Mouse (Mus musculus) kidney, embryonic 14.5 days (tissue): ENCODE results near the gene Mospd3. TPM values are rescaled to one million over a fixed set of nuclear protein-coding genes. Genes with fewer than 3 reads are reported as not detected.

ENCODE experiments used
- ATAC-seq: fragments of 200-750 bp; cut with Nextera tagmentation; 2 replicates; pipeline ENCODE4 v1.8.0; 2017; ENCODE audit warnings: moderate number of reproducible peaks, mild to moderate bottlenecking, moderate TSS enrichment, moderate library complexity; ENCODE audit not compliant: low FRiP score, low TSS enrichment
- H3K27ac ChIP-seq: fragments of 300-500 bp; sonication (generic); 2 replicates; pipeline ENCODE4 v1.5.1; 2014; ENCODE audit warnings: low read depth, mild to moderate bottlenecking, low read length, moderate library complexity, mixed read lengths
- H3K27me3 ChIP-seq: fragments of 300-500 bp; sonication (generic); 2 replicates; pipeline ENCODE4 v1.6.1; 2014; ENCODE audit warnings: mild to moderate bottlenecking, low read length; ENCODE audit not compliant: control insufficient read depth, insufficient read depth
- H3K36me3 ChIP-seq: fragments of 300-500 bp; sonication (generic); 2 replicates; pipeline ENCODE4 v1.6.1; 2014; ENCODE audit warnings: low read length, mixed read lengths; ENCODE audit not compliant: control insufficient read depth, insufficient read depth
- H3K4me1 ChIP-seq: fragments of 300-500 bp; sonication (generic); 2 replicates; pipeline ENCODE4 v1.6.1; 2014; ENCODE audit warnings: low read length, mixed read lengths; ENCODE audit not compliant: control insufficient read depth, insufficient read depth
- H3K4me2 ChIP-seq: fragments of 300-500 bp; sonication (generic); replicated peaks from 2 replicates; pipeline ENCODE4 v1.6.1; 2014; ENCODE audit warnings: low read depth, mild to moderate bottlenecking, low read length
- H3K4me3 ChIP-seq: fragments of 300-500 bp; sonication (generic); 2 replicates; pipeline ENCODE4 v1.5.1; 2014; ENCODE audit warnings: mild to moderate bottlenecking, low read length
- H3K9ac ChIP-seq: fragments of 300-500 bp; sonication (generic); 2 replicates; pipeline ENCODE4 v1.6.1; 2014; ENCODE audit warnings: low read depth, mild to moderate bottlenecking, low read length, moderate library complexity
- H3K9me3 ChIP-seq: fragments of 300-500 bp; sonication (generic); 2 replicates; pipeline ENCODE4 v1.6.1; 2016; ENCODE audit warnings: low read length; ENCODE audit not compliant: control insufficient read depth
- WGBS: fragments of 180-500 bp; shearing (Covaris S2); extraction: QIAGEN DNeasy Blood & Tissue Kit; methylation state at CpG from one replicate; pipeline ENCODE4 v1.1.7; 2014; 5-methylcytosine and 5-hydroxymethylcytosine counted together
- polyA plus RNA-seq: library from polyadenylated mRNA; unstranded; fragments of >200 nt; fragmentation: Nextera tagmentation; extraction: Ambion mirVana; gene quantifications from 2 replicates; pipeline ENCODE4 v1.2.1, GENCODE M21; 2014

Gene Mospd3
- polyA plus RNA-seq, 1 experiment from 2014 or later = 27.6 TPM

DNA sequence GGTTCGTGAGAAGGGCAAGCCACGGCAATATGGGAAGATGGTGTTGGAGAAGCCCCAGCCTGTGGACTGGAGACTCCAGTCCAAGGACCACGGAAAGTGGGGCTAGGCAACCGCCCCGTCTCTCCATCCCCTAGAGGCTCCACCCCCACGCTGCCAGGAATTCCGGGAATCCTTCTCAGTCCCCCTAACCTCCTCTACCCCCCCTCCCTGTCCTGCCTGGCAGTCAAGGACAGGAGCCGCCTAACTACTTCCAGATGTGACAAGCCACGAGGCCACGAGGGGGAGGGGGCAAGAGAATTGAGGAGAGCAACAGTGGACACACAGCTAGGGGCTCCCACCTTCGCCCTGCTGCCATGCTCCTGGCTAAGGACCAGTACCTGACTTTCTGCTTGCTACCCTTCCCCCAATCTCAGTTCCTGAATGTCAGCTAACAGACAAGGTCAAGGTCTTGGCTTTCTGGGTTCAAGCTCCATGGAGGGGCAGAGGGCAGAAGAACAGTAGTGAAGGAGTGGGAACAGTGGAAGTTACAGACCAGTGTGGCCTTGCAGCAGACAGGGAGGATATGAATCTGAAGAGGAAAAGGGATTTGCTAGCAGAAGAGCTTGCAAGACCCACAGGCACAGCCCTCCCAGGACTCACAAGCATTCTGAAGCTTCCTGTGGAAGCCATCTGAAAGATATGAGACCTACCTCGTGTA lies 9.8 kb upstream of the Mospd3 start:
- peak; percentile 60 for ATAC-seq
- 4% methylated on average over 12 of the region's 12 CpGs for WGBS

DNA sequence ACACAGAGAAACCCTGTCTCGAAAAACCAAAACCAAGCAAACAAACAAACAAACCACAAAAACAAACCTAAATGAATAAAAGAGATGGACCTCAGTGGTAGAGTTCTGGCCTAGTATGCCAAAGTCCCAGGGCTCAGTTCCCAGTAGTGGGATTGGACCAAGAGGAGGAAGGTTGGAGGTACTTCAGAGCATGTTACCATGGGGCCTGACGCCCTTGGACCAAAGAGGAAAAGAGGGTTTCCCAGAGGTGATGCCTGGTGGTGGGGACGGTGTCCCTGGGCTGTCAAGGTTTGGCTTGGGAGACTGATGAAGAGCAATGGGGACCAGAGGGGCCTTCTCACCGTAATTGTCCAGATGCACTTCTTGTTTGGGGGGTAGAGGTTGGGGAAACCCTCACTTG lies 9.2 kb upstream of the Mospd3 start:
- 0 out of 2 replicates have a peak overlapping the region, but pooled peaks have one; percentile 42 for H3K27ac ChIP-seq
- H3K4me2 ChIP-seq = peak overlapping the region; percentile 49
- peak overlapping the region; percentile 28; the same call in 1 of the 2 replicates for H3K9ac ChIP-seq
- peak overlapping the region; percentile 35 for H3K4me3 ChIP-seq
- no peak for ATAC-seq
- peaks cover 52% of the 10 kb centered on the region for H3K4me1 ChIP-seq
- no peaks in the 10 kb centered on the region for H3K27me3 ChIP-seq
- WGBS = 46% methylated on average over 4 of the region's 4 CpGs
- no peaks in the 10 kb centered on the region for H3K9me3 ChIP-seq
- H3K36me3 ChIP-seq = peaks cover 16% of the 10 kb centered on the region; the same call in 1 of the 2 replicates

More for the DNA sequence above, 9.8 kb upstream of the Mospd3 start:
- peak overlapping the region; percentile 91 for H3K27ac ChIP-seq
- peaks cover 52% of the 10 kb centered on the region for H3K4me1 ChIP-seq
- no peaks in the 10 kb centered on the region for H3K9me3 ChIP-seq
- peak overlapping the region; percentile 35 for H3K4me3 ChIP-seq
- peak overlapping the region; percentile 44; the same call in 1 of the 2 replicates for H3K9ac ChIP-seq
- peaks cover 16% of the 10 kb centered on the region; the same call in 1 of the 2 replicates for H3K36me3 ChIP-seq
- no peaks in the 10 kb centered on the region for H3K27me3 ChIP-seq
- peak overlapping the region; percentile 49 for H3K4me2 ChIP-seq

DNA sequence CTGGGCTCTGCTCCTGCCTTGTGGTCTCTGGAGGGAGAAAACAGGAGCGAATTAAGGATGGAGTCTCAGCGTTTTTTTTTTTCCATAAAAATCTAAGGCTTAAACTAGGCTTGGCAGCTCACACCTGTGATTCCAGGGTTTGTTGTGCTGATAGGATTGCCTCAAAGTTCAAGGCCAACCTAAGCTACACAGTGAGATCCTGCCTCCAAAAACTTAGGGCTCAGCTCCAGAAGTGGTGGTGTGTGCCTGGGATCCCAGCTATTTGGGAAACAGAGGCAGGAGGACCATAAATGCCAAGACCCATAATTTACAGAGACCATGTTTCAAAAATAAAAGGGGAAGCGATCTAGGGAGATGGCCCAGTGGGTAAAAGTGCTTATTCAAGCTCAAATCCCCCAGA lies 8.4 kb upstream of the Mospd3 start:
- Histone ChIP-seq H3K36me3 (peaks cover 17% of the 10 kb centered on the region; the same call in 1 of the 2 replicates), H3K9me3 (no peaks in the 10 kb centered on the region), H3K4me1 (peaks cover 52% of the 10 kb centered on the region), H3K27me3 (no peaks in the 10 kb centered on the region), H3K27ac (no peak overlapping the region), H3K4me3 (peak overlapping the region; percentile 35; the same call in 1 of the 2 replicates), H3K9ac (no peak overlapping the region), H3K4me2 (peak overlapping the region; percentile 41; the same call in 1 of the 2 replicates)
- no peak for ATAC-seq
- WGBS = 44% methylated on average over 3 of the region's 3 CpGs

DNA sequence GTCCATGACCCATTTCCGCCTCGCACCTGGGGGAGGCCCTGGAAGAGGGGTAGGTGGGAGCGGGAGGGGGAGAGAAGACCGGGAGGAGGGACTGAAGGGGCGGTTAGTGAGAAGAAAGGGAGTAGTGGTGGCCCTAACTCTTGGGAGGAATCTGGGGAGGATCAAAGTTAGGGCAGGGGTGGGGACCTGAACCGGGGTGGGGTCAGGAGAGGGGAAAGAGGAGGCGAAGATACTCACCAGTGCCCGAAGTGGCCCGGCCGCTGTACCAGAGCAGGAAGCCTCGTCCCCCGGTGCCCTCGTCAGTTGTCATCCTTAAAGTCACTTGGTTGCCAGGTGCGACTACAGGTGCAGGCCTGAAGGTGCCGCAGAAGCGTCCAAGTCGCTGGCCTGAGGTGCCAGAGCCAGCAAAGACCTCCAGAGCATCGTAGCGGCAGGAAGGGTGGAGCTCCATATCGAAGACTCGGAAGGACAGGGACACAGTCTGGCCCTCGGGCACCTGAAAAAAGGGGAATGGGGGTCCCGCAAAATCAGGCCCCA lies 7.9 kb upstream of the Mospd3 start:
- Histone ChIP-seq H3K4me1 (peaks cover 51% of the 10 kb centered on the region), H3K27ac (no peak overlapping the region), H3K4me2 (peak overlapping the region; percentile 41), H3K4me3 (peak overlapping the region; percentile 18; the same call in 1 of the 2 replicates), H3K9me3 (no peaks in the 10 kb centered on the region), H3K36me3 (peaks cover 23% of the 10 kb centered on the region; the same call in 1 of the 2 replicates), H3K9ac (peak overlapping the region; percentile 35; the same call in 1 of the 2 replicates), H3K27me3 (no peaks in the 10 kb centered on the region)
- no peak for ATAC-seq
- 13% methylated on average over 21 of the region's 23 CpGs for WGBS

DNA sequence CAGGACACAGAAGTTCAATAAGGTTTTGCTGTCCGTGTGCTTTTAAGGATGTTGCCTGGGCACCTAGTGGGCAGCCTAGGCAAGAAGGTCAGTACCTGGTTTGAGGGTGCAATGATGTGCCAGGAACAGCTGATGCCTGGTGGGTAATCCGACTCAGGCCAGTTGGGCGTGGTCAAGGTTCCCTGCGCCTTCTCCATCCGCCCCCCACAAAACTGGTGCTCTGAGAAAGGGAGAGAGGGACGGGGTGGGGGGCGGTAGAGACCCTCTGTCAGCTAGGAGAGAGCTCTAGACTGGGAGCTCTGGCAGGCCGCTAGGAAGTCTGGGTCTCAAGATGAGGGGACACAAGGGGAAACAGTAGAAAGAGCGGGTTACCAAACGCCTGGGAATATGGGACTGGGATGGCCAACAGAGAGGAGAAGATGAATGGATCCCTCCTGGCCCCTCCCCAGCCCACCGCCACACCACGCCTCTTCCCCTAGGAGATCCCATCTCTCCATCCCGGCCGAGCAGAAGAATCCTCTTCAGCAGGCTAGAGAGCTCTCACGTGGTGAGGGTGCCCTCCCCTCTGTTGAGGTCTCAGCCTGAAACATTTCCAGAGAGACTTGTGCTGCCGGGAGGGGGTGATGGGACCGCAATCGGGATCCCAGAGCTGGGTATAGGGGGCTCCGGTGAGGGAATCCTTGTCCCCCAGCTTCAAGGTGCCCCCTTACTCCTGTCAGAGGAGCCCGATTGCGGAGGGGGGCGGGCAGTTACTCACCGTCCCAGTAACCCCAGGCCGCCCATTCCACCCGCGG lies 7.2 kb upstream of the Mospd3 start:
- H3K9me3 ChIP-seq = no peaks in the 10 kb centered on the region
- H3K4me2 ChIP-seq = peak overlapping the region; percentile 41
- H3K27me3 ChIP-seq = no peaks in the 10 kb centered on the region
- 17% methylated on average over 24 of the region's 26 CpGs for WGBS
- peak overlapping the region; percentile 18; the same call in 1 of the 2 replicates for H3K4me3 ChIP-seq
- ATAC-seq = no peak
- H3K27ac ChIP-seq = no peak overlapping the region
- H3K36me3 ChIP-seq = peaks cover 23% of the 10 kb centered on the region; the same call in 1 of the 2 replicates
- peak overlapping the region; percentile 35 for H3K9ac ChIP-seq
- peaks cover 44% of the 10 kb centered on the region for H3K4me1 ChIP-seq

DNA sequence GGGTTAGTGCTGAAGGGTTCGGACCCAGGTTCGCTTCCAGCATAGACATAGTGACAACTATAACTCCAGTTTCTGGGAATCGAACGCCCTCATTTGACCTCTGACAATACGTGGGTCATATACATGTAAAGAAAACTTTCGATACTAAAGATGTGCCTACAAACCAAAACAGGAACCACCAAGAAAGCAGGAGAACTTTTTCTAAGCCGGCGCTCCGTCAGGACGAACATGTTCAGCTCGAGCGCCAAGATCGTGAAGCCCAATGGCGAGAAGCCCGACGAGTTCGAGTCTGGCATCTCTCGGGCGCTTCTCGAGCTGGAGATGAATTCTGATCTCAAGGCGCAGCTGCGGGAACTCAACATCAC lies 489 bp upstream of the Mospd3 start:
- Histone ChIP-seq H3K27me3 (no peaks in the 10 kb centered on the region), H3K4me3 (peak overlapping the region; percentile 79), H3K4me2 (peak overlapping the region; percentile 63), H3K27ac (peak overlapping the region; percentile 59), H3K4me1 (peaks cover 17% of the 10 kb centered on the region), H3K9ac (peak overlapping the region; percentile 78), H3K9me3 (no peaks in the 10 kb centered on the region), H3K36me3 (peaks cover 18% of the 10 kb centered on the region; the same call in 1 of the 2 replicates)
- ATAC-seq = no peak
- under 1% methylated on average over 22 of the region's 22 CpGs for WGBS

DNA sequence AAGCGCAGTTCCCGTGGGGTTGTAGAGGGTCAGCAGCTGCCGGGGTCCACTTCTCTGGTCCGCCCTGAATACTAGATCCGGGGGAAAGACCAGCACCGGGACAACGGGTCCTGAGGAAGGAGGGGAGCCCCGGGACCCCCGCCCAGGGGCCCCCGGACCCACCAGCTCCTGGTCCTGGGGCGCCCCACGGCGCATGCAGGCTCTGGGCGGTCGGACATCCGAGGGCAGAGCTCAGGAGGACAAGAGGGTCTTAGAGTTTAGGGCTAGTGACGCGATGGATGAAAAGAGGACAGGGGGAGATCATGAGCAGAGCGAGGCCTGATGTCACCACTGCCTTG lies 608 bp downstream of the Mospd3 start:
- Histone ChIP-seq H3K36me3 (peaks cover 13% of the 10 kb centered on the region; the same call in 1 of the 2 replicates), H3K4me1 (peaks cover 17% of the 10 kb centered on the region), H3K4me3 (peak overlapping the region; percentile 79), H3K9ac (peak overlapping the region; percentile 78), H3K9me3 (no peaks in the 10 kb centered on the region), H3K27me3 (no peaks in the 10 kb centered on the region), H3K4me2 (peak overlapping the region; percentile 97), H3K27ac (peak overlapping the region; percentile 80; the same call in 1 of the 2 replicates)
- WGBS = 2% methylated on average over 19 of the region's 19 CpGs
- peak; percentile 69; the same call in 1 of the 2 replicates for ATAC-seq

DNA sequence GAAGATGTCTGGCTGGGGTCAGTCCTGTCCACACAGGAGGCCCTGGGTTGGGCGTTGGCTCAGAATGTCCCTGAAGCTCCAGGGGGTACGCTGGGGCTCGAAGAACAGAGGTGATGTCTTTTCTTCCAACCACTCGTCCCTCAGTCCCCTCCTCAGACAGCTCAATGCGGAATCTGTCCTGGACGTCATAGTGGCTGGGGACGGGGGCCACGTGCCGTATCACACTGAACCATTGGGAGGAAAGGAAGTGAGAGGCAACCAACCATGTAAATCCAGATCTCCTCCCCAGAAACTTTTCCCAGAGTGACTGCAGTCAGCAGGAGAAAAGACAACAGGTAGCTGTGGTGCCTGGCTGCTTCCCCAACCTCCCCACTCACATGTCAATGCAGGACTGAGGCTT lies 1.3 kb downstream of the Mospd3 start:
- WGBS = 31% methylated on average over 9 of the region's 9 CpGs
- H3K27ac ChIP-seq = peak overlapping the region; percentile 17; the same call in 1 of the 2 replicates

More for the DNA sequence above, 1.3 kb downstream of the Mospd3 start:
- Histone ChIP-seq H3K4me1 (peaks cover 17% of the 10 kb centered on the region), H3K4me2 (peak overlapping the region; percentile 97), H3K36me3 (peaks cover 13% of the 10 kb centered on the region; the same call in 1 of the 2 replicates), H3K9ac (peak overlapping the region; percentile 78; the same call in 1 of the 2 replicates), H3K27me3 (no peaks in the 10 kb centered on the region), H3K4me3 (peak overlapping the region; percentile 79), H3K9me3 (no peaks in the 10 kb centered on the region)
- no peak for ATAC-seq
